Mouse (Mus musculus) subcutaneous adipose tissue, adult 2 months (tissue): Measurements from ENCODE around the gene Nbea. TPM values are rescaled to one million over a fixed set of nuclear protein-coding genes. Genes with fewer than 3 reads are reported as not detected.

Source experiments
- polyA plus RNA-seq: library from polyadenylated mRNA; depleted of rRNA; stranded (reverse); fragments of >200 nt; gene quantifications from 2 replicates; pipeline ENCODE4 v1.2.3, GENCODE M21; 2012; ENCODE audit warnings: low replicate concordance; rRNA removed

The Nbea gene
- polyA plus RNA-seq, result 7.2 and 24.1 TPM in 2 replicates

GRCm38 (mm10) chr3:56183159-56184133 lies at the start of gene Nbea:
TSS of gene Nbea (minus strand) at chr3:56183701.

GRCm38 (mm10) chr3:55782056-55782687 lies 401.3 kb downstream of the Nbea start, which contains the start of gene Mab21l1:
TSS of gene Mab21l1 (plus strand) at chr3:55782510.

